Mouse (Mus musculus) heart, adult 11 months (tissue): ENCODE results near the gene Tmc6.
"Not testable (repeated sequence)": the region's sequence is repeated elsewhere in the genome, so short reads cannot be mapped to it uniquely, and the experiment has no call there.

ENCODE experiments used
- DNase-seq: peaks from one replicate; pipeline ENCODE4 v3.0.0; 2022

Gene Tmc6

DNA sequence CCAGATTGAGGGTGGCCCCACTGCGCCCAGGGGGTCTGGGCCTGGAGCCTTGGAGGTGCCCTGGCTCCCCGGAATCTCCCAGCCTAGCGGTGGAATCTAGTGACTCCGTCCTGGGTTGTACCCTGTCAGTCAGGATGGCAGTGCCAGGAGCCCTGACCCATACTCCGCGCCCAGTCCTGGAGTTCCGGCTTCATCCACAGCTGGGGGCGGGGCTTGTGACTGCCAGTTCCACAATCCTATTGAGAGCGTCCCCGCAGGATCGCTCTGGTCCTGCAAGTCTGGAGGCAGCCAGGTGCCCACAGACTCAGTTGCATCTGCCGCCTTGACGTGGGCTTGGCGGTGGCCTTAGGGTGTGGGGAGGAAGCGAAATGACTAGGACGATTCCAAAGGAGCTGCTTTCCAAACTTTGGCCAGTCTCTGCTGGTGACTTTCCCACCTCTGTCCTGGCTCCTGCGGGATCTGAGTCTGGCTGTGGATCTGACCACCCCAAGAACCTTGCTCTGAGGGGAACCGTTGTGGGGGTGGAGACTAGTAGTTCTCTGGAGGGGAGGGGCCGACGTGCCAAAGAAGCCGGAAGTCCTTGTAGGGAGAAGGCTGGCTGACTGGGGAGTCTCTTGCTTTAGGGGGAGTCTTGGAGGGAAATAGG lies 28.5 kb upstream of the Tmc6 start:
- DNase-seq: peak; percentile 99

GRCm38 (mm10) chr11:117809407-117810311 lies 27.7 kb upstream of the Tmc6 start, which contains the start of the genes Gm20708 and Syngr2:
TSS of gene Gm20708 (plus strand) at chr11:117809668.
TSS of gene Syngr2 (plus strand) at chr11:117809668.
- peak; percentile 98 for DNase-seq

DNA sequence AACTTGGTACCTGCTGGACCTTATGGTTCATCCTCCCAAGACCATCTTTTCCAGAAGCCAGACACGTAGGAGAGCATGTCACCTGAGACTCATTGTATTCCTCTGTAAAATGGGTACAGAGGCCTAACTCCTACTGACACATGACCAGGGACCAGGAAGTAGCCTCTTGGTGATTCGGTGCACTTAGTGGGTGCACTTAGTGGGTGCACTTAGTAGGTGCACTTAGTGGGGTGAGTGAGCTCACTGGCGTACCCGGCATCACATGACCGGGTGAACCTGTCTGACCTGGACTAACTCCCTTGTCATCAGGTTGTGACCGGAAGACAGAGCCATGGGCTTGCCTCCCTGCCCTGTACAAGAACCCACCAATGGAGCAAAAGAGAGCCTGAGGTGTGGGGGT lies 24.8 kb upstream of the Tmc6 start:
- no peak for DNase-seq

GRCm38 (mm10) chr11:117803166-117803688 lies 21.2 kb upstream of the Tmc6 start:
- DNase-seq: peak; percentile 92

- DNase-seq: no peak
Measured at GRCm38 (mm10) chr11:117801650-117802049, 19.7 kb upstream of the Tmc6 start.

DNA sequence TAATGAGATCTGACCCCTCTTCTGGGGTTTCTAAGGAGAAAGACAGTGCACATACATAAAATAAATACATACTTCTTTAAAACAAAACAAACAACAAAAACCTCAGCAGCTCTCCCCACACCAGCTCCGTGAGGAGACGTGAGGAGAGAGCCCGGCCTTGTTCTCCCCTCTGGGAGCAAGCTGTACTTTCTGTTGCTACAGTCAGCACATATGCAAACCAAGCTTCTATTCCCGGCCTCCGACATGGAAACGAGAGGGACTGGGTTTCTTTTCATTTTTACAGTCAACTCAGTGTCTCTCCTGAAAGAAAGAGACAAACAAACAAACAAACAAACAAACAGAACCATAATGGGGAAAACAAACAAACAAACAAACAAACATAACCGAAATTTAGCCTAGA lies 18.0 kb upstream of the Tmc6 start:
- no peak for DNase-seq

GRCm38 (mm10) chr11:117799174-117799573 lies 17.2 kb upstream of the Tmc6 start:
- DNase-seq: peak; percentile 88

GRCm38 (mm10) chr11:117798160-117798541 lies 16.2 kb upstream of the Tmc6 start:
- DNase-seq: no peak

DNA sequence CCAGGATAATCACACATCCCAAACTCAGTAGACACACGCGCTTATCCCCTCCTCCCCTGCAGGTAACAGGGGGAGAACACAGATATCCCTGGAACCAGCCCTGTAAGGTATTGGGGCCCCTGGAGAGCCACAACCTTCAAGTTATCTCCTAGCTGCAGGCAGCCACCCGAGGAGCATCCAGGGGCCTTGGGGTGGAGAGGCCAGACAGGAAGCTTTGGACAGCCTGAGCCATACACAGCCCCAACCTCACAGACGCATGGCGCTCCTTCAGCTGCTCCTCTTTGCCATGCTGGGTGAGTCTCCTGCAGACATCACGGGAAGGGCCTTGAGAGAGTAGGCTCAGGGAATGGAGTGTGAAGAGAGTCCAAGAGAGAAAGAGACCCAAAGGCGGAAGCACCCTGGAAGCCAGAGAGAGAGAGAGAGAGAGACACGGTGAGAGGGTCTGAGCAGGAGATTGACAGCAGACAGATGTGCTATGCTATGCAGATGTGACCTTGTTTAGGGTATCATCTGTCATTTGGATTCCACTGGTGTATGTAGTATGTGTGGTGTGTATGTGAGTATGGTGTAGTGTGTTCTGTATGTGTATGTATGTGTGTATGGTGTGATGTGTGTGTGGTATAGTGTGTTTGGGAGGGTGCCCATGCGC lies 15.6 kb upstream of the Tmc6 start, which contains the start of gene 6030468B19Rik:
6030468B19Rik (plus strand) TSS at position 150 of the 649 bp plus-strand sequence.
- no peak for DNase-seq

- no peak for DNase-seq
Measured at GRCm38 (mm10) chr11:117796954-117797353, 15.0 kb upstream of the Tmc6 start.

DNA sequence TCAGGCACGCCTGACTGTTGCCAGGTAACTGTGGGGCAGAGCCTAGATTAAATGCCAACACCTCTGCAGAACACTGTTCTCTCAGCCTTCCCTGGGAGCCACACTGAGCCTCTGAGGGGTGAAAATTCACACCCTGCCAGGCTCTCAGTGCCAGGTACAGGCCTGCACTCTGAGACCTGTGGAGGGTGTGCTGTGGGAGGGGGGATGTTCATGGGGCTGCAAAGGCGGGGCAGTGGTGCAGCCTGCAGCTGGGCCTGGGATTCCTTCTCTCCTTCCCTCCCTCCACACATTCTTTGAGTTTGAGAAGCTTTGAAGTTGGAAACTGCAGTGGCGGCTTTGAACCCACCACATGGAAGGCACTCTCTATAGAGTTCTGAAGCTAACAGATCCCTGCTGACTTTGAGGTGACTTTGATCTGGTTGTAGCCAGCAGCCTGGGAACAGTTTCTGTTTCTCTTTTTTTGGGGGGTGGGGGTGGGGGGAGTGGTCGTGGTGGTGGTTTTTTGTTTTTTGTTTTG lies 12.1 kb upstream of the Tmc6 start:
- no peak for DNase-seq

GRCm38 (mm10) chr11:117792281-117792888 lies 10.4 kb upstream of the Tmc6 start:
- peak; percentile 96 for DNase-seq

- peak; percentile 90 for DNase-seq
Measured at GRCm38 (mm10) chr11:117791441-117791761, 9.4 kb upstream of the Tmc6 start.

DNA sequence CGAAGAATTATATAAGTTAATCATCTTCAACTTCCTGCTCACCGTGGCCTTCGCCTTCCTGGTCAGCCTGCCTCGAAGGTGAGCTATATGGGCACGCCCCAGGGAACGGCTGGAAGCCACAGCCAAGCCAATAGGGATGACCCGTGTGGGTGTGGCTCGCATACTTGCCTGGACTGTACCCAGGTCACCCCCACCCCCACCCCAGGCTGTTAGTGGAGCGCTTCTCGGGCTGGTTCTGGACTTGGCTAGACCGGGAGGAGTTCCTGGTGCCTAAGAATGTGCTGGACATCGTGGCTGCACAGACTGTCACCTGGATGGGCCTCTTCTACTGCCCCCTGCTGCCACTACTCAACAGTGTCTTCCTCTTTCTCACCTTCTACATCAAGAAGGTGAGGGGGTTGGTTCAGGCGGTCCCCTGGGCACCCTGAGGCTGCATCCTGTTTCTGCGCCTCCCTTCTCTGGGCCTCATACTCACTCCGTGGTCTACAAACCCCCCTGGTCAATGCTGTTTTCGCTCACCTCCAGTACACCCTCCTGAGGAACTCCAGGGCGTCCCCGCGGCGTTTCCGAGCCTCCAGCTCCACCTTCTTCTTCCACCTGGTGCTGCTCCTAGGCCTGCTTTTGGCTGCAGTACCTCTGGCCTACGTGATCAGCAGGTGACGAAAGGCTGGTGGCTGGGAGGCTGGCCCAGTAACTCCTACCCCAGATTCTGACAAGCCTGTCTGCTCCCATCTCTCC lies 8.9 kb upstream of the Tmc6 start:
- peak; percentile 93 for DNase-seq

GRCm38 (mm10) chr11:117790286-117790685 lies 8.3 kb upstream of the Tmc6 start:
- DNase-seq: peak; percentile 96

- DNase-seq: not testable (repeated sequence)
Measured at GRCm38 (mm10) chr11:117788481-117788880, 6.5 kb upstream of the Tmc6 start.

GRCm38 (mm10) chr11:117786294-117786693 lies 4.3 kb upstream of the Tmc6 start:
- DNase-seq: peak; percentile 95

DNA sequence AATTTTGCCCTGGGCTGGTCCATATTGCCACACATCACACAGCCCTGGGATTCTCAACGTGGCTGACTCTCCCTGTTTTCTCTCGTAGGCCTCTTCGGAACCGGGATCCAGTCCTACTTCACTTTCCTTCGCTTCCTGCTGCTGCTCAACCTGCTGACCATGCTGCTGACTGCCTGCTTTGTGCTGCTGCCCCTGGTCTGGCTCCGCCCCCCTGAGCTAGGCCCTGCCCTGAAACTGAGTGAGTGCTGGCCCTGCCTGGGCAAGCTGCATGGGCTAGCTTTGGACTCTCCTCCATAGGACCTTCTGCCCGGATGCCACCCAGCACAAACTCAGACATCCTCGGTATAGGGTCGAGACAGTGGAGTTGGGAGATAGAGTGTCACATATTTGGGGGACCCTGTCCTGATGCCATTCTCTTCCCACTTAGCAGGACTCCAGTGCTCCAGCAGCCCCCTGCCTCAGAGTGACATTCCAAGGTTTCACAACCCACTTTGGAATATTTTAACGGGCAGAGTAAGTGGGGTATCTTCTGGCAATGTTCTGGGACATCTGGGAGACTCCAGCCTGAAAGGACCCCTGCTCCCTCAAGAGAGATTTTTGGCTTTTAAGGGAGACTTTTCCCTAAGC lies 1.8 kb upstream of the Tmc6 start:
- peak; percentile 97 for DNase-seq

DNA sequence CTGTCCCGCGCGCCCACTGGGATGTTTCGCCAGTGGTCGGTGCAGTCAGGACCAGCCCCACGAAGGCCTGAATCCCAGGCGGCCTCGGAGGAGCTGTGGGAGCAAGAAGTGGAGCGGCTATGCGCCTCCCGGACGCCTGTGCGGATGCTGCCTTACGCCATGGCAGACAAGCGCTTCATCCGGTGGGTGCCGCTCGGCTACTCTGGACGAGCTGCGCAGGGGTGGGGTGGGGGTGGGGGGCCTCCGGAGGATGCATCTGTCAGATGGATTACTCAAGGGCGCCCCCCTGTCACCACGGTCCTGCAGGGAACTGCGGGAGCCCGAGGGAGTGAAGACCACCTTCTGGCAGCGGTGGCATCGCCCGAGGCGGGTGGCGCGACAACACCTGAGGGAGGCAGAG lies 1.1 kb upstream of the Tmc6 start:
- DNase-seq: peak; percentile 97

DNA sequence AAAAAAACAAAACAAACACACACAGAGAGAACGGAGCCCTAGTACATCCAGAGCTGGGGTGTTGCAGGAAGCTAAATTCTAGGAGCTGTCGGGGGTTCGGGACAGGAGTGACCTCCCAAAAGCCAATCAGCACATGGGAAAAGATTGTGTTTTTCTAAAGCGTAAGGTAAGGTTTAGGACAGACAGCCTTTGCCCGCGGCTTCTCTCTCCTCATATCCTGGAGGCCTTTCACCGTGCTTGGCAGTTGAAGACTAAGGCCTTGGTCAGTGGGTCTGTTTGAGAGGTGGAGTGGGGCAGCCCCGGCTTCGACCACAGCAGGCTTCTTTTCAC lies 672 bp upstream of the Tmc6 start:
- DNase-seq: no peak

DNA sequence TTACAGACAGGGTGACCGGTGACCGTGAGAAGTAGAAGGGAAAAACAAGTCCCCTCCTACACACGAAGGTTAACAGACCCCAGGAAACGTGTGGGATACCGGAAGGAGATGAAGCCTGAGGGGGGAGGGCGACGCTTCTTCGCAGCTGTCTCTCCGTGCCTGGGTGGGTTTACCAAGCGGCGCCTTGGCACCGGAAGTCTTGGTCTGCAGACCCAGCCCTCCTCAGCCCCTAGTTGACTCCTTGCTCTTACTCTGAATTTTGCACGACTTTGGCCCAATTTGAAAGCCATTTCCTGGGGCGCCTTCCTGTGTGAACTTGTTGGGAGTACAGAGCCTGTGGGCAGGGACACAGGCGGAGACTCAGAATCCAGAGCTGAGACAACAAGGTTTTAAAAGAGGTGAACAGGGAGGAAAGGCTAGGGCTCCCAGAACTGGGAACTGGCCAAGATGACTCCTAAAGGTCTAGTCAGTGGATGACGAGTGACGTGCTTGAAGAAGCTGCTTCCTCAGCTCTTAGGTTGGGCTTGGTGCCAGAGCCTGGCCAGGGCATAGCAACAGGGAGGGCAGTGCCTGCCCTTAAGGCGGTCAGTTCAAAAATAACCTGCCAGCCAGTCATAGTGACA lies 688 bp downstream of the Tmc6 start:
- DNase-seq: peak; percentile 98
